Mouse (Mus musculus): ENCODE measurements around the gene Ippk. TPM values are rescaled to one million over a fixed set of nuclear protein-coding genes. Genes with fewer than 3 reads are reported as not detected.
A peak's percentile ranks its signal among the peaks of the same experiment; 100 is the strongest.

Ippk gene
- polyA plus RNA-seq, 1 experiment from 2014 or later, result 19.5 TPM

DNA sequence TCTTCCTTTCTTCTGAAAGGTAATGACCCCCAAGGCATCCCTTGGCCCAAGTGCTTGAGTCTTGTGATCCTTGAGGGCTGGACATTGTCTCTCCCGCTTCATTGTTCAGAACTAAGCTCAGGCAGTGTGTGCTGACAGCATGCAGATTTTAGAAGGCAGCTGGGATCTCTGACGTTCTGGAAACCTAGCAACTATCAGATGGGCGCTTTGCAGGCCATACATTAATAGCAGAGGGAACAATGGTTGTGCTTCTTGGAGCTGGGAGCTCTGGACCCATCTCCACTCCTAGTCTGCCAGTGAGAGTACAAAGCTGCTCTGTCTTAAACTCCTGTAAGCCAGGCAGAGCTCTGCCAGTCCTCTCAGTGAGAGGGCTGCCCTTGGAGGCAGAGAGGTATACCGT lies 15.1 kb downstream of the Ippk start:
- WGBS, result 85% methylated on average over 4 of the region's 4 CpGs
- H3K4me1 ChIP-seq (replicated peaks), result 0 out of 2 replicates have a peak, but pooled peaks cover 4% of the 10 kb centered on the region
- no peak overlapping the region for H3K4me3 ChIP-seq
- no peak for DNase-seq (ENCODE audit: low spot score)
- no peaks in the 10 kb centered on the region for H3K27me3 ChIP-seq (ENCODE audit: insufficient read depth, poor library complexity, severe bottlenecking)
- H3K27ac ChIP-seq, result no peak overlapping the region
- peaks cover 66% of the 10 kb centered on the region for H3K36me3 ChIP-seq
- no peaks in the 10 kb centered on the region for H3K9me3 ChIP-seq

DNA sequence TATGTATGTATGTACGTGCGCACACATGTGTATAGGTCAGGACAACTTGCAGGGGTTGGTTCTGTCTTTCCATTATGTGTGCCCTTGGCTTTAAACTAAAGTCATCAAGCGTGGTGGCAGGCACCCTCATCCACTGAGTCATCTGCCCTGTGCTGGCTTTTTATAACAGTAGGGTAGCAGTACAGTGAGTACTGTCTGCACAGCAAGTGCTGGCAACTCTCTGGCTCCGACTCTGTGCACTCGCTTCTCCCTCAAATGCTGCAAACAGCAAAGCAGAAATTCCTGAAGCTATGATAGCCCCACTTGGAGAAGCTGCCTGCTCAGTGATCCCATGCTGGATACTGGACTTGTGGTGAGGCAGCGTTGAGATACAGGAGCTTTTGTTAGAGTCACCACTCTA lies 23.4 kb downstream of the Ippk start:
- WGBS, result 94% methylated on average over 6 of the region's 6 CpGs
- H3K36me3 ChIP-seq, result peaks cover 53% of the 10 kb centered on the region

DNA sequence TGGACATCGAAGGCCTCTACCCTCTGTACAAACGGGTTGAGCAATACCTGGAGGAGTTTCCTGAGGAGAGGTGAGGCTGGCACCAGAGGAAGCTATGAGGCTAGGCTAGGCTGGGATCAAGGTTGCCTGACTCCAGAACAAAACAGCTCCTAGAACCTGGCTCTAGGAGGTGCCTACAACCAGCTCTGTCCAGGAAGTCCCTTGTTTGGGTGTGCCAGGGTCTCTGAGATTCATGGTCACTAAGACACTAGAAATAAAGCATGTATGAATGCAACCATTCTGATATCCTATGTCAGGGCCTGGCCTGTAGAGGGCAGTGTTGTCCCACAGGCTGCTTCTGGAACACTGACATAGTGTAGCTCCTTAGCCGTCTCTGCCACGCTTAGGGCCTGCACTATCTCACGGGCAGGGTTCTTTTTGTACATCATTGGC lies 28.3 kb downstream of the Ippk start:
- Histone ChIP-seq H3K9me3 (no peaks in the 10 kb centered on the region), H3K4me3 (no peak overlapping the region), H3K36me3 (peaks cover 69% of the 10 kb centered on the region), H3K27ac (no peak overlapping the region), H3K27me3 (ENCODE audit: insufficient read depth, poor library complexity, severe bottlenecking) (no peaks in the 10 kb centered on the region), H3K4me1 (replicated peaks) (no peaks in the 10 kb centered on the region)
- WGBS, result 60% methylated on average over 5 of the region's 5 CpGs
- peak; percentile 80 for DNase-seq (ENCODE audit: low spot score)

More for the DNA sequence above, 23.4 kb downstream of the Ippk start:
- Histone ChIP-seq H3K4me3 (no peak overlapping the region), H3K27me3 (ENCODE audit: insufficient read depth, poor library complexity, severe bottlenecking) (no peaks in the 10 kb centered on the region), H3K4me1 (replicated peaks) (no peaks in the 10 kb centered on the region), H3K9me3 (no peaks in the 10 kb centered on the region), H3K27ac (no peak overlapping the region)
- no peak for DNase-seq (ENCODE audit: low spot score)

DNA sequence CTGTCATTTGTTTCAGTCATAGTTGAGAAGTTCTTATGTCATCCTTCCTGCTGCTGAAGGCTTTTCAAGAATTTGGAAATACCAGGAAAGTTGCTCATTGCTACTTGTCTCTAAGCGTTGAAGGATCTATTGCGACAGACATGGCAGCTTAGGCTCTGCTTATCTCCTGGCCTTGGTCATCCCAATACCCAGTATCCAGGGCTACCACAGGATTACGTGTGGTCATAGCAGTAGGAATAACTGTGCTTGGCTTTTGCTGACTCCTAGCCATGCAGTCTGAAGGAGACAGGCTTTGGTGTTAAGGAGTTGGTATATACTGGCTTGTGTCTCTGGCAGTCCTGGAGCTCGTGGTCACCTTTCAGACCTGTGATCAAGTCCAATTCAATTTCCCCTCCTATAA lies 39.2 kb downstream of the Ippk start:
- H3K27ac ChIP-seq, result no peak overlapping the region
- peaks cover 71% of the 10 kb centered on the region for H3K36me3 ChIP-seq

DNA sequence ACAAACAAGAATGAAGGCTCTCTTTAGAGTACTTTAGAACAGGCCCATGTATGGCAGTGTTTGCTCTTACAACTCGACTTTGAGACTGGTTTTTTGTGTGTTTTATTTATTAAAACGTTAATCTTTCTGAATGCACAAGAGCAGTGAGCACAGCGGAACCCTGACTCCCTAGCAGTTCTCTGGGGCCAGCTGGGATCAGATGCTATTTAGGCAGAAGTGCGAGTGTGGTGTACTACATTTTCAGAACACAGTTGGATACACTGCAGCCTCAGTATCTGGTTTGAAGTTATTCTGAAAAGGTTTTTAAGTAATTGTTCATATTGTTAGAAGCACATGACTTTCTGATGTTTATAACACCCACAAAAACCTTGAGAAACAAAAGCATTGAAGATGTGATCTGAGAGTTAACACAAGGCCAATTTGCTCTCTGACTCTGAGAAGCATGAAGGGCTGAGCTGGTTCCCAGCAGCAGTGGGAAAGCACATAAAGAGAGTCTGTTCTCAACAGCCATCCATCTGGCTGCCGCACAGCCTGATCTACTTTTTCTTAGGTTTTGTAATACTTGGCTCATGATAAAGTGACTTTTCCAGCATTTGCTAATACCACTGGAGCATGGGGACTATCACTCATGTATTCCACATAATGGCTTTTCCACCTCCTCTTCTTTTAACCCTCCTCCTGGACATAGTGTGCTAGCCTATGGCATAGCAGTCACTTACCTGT lies 39.8 kb downstream of the Ippk start:
- Histone ChIP-seq H3K27ac (no peak overlapping the region), H3K36me3 (peaks cover 77% of the 10 kb centered on the region)
- WGBS, result 88% methylated on average over 5 of the region's 5 CpGs

More for the DNA sequence above, 39.2 kb downstream of the Ippk start:
- no peak for DNase-seq (ENCODE audit: low spot score)
- WGBS, result 90% methylated on average over 4 of the region's 4 CpGs
- Histone ChIP-seq H3K4me3 (no peak overlapping the region), H3K4me1 (replicated peaks) (no peaks in the 10 kb centered on the region), H3K9me3 (no peaks in the 10 kb centered on the region), H3K27me3 (ENCODE audit: insufficient read depth, poor library complexity, severe bottlenecking) (no peaks in the 10 kb centered on the region)

DNA sequence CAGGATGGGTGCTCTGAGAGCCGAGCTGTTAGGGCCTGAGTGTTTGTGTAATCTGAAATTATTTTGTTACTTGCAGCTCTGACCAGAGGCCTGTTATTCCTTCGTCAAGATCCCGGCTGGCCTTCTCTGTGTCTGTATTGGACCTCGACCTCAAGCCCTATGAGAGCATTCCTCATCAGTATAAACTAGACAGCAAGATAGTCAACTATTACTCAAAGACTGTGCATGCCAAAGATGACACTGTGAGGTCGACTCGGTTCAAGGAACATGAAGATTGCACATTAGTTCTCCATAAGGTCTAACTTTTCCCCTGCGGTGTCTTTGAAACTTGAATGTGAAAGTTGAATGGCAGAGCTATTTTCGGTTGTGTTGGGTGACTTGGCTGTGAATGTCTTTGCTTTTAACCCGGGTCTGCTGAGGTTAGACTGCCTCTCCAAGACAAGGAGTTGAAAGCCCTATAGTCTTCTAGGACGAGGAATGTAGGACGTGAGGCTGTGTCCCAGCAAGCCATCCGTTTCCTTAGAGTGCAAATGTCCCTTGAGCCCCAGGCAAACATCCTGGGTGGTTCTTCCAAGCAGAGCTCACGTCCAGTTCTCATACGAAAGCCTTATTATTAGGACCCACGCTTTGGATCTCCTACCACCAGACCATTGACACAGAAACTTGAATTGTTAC lies 40.5 kb downstream of the Ippk start:
- 70% methylated on average over 15 of the region's 15 CpGs for WGBS
- no peaks in the 10 kb centered on the region for H3K9me3 ChIP-seq
- H3K27ac ChIP-seq, result no peak overlapping the region
- H3K36me3 ChIP-seq, result peaks cover 77% of the 10 kb centered on the region
- no peaks in the 10 kb centered on the region for H3K4me1 ChIP-seq (replicated peaks)
- DNase-seq (ENCODE audit: low spot score), result no peak
- H3K4me3 ChIP-seq, result no peak overlapping the region
- H3K27me3 ChIP-seq (ENCODE audit: insufficient read depth, poor library complexity, severe bottlenecking), result no peaks in the 10 kb centered on the region

More for the DNA sequence above, 39.8 kb downstream of the Ippk start:
- no peak for DNase-seq (ENCODE audit: low spot score)
- Histone ChIP-seq H3K4me1 (replicated peaks) (no peaks in the 10 kb centered on the region), H3K9me3 (no peaks in the 10 kb centered on the region), H3K27me3 (ENCODE audit: insufficient read depth, poor library complexity, severe bottlenecking) (no peaks in the 10 kb centered on the region), H3K4me3 (no peak overlapping the region)

DNA sequence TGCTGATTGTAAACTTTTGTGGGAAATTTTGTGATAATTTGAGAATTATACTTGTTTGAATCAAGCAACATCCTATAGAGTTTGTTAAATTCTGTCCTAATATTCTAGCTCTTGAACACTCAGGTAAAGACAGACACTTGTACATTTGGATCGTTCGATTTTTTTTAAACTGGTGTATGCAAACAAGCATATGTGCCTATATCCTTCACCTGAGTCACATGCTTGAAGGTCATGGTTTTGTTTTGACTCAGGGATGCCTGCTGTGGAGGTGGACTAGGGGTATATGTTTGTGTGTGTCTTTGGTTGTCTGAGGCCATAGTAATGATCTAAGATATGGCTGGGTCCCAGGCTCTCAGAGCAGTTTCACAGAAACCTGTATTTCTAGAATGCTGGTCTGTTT lies 41.9 kb downstream of the Ippk start:
- Histone ChIP-seq H3K4me3 (no peak overlapping the region), H3K27me3 (ENCODE audit: insufficient read depth, poor library complexity, severe bottlenecking) (no peaks in the 10 kb centered on the region), H3K4me1 (replicated peaks) (0 out of 2 replicates have a peak, but pooled peaks cover 5% of the 10 kb centered on the region), H3K9me3 (no peaks in the 10 kb centered on the region), H3K27ac (no peak overlapping the region), H3K36me3 (peaks cover 66% of the 10 kb centered on the region)
- no peak for DNase-seq (ENCODE audit: low spot score)
- WGBS, result 97% methylated on average over 2 of the region's 2 CpGs

DNA sequence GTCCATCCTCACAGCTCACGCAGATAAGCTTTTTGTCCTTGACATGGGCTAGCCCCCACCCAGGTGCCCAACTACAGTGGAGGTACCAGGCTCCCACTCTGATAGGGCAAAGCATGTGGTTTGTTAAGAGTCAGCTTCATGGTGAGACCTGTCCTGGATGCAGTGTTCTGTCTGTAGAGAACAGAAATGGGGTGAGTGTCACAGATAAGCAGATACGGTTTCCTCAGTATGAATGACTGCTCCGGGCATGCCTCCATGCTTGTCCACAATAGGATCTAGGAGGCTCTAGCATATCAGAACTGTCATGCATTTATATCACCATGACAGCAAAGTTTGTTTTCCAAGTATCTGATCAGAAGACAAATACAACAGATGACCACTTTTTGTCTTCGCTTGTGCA lies 44.8 kb downstream of the Ippk start:
- no peaks in the 10 kb centered on the region for H3K27me3 ChIP-seq (ENCODE audit: insufficient read depth, poor library complexity, severe bottlenecking)
- H3K36me3 ChIP-seq, result peaks cover 48% of the 10 kb centered on the region
- no peaks in the 10 kb centered on the region for H3K9me3 ChIP-seq
- H3K4me3 ChIP-seq, result no peak overlapping the region
- 98% methylated on average over 4 of the region's 4 CpGs for WGBS
- DNase-seq (ENCODE audit: low spot score), result no peak
- H3K27ac ChIP-seq, result no peak overlapping the region
- 0 out of 2 replicates have a peak, but pooled peaks cover 5% of the 10 kb centered on the region for H3K4me1 ChIP-seq (replicated peaks)

DNA sequence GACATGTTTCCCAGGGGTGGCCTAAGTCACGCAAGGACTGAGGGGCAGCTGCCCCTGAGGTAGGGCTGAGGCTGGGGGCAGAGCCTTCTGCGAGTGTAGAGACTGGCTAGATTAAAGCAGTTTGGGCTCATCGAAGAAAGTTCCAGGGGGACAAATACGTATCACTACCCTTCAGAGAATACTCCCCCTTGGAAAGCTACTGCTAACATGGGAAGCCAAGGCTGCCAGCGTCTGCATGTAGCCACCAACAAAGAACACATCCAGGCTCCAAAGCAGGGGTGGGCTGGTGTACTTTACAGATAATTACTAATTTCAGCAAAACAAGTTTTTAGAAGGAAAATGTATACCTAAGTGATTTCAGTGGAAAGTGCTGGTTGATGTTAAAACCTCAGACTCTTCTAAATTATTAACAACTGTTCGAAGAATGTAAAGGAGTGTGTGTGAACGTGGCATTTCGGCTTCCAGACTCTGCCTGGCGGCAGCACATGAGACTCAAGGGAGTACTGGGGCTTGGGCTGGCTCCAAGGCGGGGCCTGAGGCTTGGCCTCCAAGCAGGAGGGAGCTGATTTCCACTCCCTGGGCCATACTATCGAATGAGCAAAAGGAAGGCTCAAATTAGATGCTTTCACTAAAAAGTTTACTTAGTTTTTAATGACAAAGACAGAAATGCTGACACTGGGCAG lies 45.5 kb downstream of the Ippk start:
- Histone ChIP-seq H3K4me3 (no peak overlapping the region), H3K9me3 (no peaks in the 10 kb centered on the region), H3K36me3 (peaks cover 44% of the 10 kb centered on the region), H3K27me3 (ENCODE audit: insufficient read depth, poor library complexity, severe bottlenecking) (no peaks in the 10 kb centered on the region), H3K27ac (peak overlapping the region; percentile 23; the same call in 1 of the 2 replicates), H3K4me1 (replicated peaks) (0 out of 2 replicates have a peak, but pooled peaks cover 5% of the 10 kb centered on the region)
- WGBS, result 76% methylated on average over 11 of the region's 11 CpGs
- no peak for DNase-seq (ENCODE audit: low spot score)

DNA sequence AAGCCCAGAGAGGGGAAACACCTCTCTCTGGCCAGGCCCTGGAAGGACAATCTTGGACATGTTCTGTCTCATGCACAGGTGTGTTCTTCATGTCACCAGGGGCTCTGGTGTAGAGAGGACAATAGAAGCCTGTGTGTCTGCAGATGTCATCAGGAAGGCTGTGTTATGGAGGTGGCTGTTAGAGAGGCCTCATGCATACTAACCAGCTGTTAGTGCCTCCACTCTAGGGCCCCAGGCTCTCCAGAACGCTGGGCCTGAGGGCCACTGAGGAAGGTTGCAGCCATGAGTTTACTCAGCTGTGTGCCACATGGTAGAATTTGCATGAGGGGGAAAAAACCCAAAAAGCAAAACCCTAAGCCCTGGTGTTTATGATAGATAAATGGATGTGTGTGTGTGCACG lies 46.5 kb downstream of the Ippk start:
- Histone ChIP-seq H3K4me3 (no peak overlapping the region), H3K4me1 (replicated peaks) (0 out of 2 replicates have a peak, but pooled peaks cover 5% of the 10 kb centered on the region), H3K27me3 (ENCODE audit: insufficient read depth, poor library complexity, severe bottlenecking) (no peaks in the 10 kb centered on the region), H3K27ac (no peak overlapping the region), H3K9me3 (no peaks in the 10 kb centered on the region), H3K36me3 (peaks cover 34% of the 10 kb centered on the region)
- peak; percentile 23 for DNase-seq (ENCODE audit: low spot score)
- 73% methylated on average over 2 of the region's 2 CpGs for WGBS

DNA sequence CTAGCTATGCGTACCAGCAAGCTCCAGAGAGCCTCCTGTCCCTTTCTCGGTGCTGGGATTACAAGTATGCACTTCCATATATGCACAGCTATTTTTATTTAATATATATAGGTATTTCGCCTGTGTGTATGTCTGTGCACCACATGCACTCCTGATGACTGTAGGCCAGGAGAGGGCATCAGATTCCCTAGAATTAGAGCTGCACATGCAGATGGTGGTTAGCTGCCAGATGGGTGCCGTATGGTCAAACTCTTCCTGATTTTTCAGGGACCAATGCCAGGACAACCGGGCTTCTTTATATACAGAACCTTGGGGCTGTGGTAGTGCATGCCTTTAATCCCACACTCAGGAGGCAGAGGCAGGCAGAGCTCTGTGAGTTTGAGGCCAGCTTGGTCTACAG lies 48.0 kb downstream of the Ippk start:
- 93% methylated on average over 5 of the region's 5 CpGs for WGBS
- no peak overlapping the region for H3K27ac ChIP-seq
- 0 out of 2 replicates have a peak, but pooled peaks cover 5% of the 10 kb centered on the region for H3K4me1 ChIP-seq (replicated peaks)
- peaks cover 21% of the 10 kb centered on the region for H3K36me3 ChIP-seq
- no peaks in the 10 kb centered on the region for H3K27me3 ChIP-seq (ENCODE audit: insufficient read depth, poor library complexity, severe bottlenecking)
- no peak overlapping the region for H3K4me3 ChIP-seq
- DNase-seq (ENCODE audit: low spot score), result no peak
- no peaks in the 10 kb centered on the region for H3K9me3 ChIP-seq

DNA sequence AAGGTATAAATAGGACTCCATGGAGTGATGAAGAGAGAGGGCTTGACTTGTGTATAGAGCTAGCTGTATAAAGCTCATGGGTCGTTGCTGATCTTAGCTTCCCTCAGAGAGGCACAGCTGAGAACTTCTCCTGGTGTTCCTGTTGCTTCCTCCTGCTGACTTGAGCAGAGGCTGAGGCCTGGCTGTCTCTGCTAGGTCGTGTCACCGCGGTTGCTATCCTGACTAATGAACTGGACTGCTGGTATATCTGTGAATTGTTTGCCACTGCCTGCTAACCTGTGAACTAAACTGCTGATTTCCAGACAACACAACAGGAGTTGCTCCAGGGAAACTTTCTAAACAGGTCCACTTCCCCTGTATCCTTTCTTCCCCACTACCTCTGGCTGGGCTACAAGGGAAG lies 49.3 kb downstream of the Ippk start:
- DNase-seq (ENCODE audit: low spot score), result no peak
- Histone ChIP-seq H3K27me3 (ENCODE audit: insufficient read depth, poor library complexity, severe bottlenecking) (no peaks in the 10 kb centered on the region), H3K9me3 (no peaks in the 10 kb centered on the region), H3K27ac (no peak overlapping the region), H3K4me3 (no peak overlapping the region), H3K4me1 (replicated peaks) (0 out of 2 replicates have a peak, but pooled peaks cover 5% of the 10 kb centered on the region), H3K36me3 (peaks cover 8% of the 10 kb centered on the region)
- 94% methylated on average over 4 of the region's 4 CpGs for WGBS

DNA sequence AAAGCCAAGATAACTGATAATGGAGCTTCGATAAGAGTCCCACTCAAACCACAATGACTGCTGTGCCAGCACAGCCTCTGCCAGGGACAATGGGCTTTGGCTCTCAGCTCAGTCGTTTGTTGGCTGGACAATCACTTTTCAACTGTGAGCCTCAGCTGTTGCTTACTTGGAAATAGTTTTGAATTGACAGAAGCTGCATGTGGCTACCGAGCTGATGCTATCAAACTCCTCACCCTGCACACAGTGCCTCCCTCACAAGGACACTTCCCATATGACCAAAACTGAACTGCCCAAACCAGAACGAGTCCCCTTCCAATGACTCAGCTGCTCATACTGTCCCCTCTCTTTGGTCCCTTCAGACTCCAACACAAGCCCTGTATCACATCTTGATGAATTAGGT lies 49.8 kb downstream of the Ippk start:
- 86% methylated on average over 4 of the region's 4 CpGs for WGBS
- H3K36me3 ChIP-seq, result 0 out of 2 replicates have a peak, but pooled peaks cover 3% of the 10 kb centered on the region
- H3K9me3 ChIP-seq, result no peaks in the 10 kb centered on the region
- DNase-seq (ENCODE audit: low spot score), result no peak
- H3K4me1 ChIP-seq (replicated peaks), result 0 out of 2 replicates have a peak, but pooled peaks cover 5% of the 10 kb centered on the region
- no peak overlapping the region for H3K27ac ChIP-seq
- no peak overlapping the region for H3K4me3 ChIP-seq
- H3K27me3 ChIP-seq (ENCODE audit: insufficient read depth, poor library complexity, severe bottlenecking), result no peaks in the 10 kb centered on the region

Data from hindbrain, embryonic 10.5 days (tissue).